Mouse (Mus musculus): ENCODE data around the gene Stx8. TPM values are rescaled to one million over a fixed set of nuclear protein-coding genes. Genes with fewer than 3 reads are reported as not detected.

The Stx8 gene
- total RNA-seq, 1 experiment from 2014 or later, result 35.1 TPM

GRCm38 (mm10) chr11:68145586-68146455, 179.8 kb downstream of the Stx8 start:
- no peak for DNase-seq

- no peak for DNase-seq
These were observed 180.5 kb downstream of the Stx8 start for GRCm38 (mm10) chr11:68146456-68146851.

GRCm38 (mm10) chr11:68150938-68151337, 184.9 kb downstream of the Stx8 start:
- DNase-seq, result no peak

GRCm38 (mm10) chr11:68155821-68156220, 189.8 kb downstream of the Stx8 start:
- no peak for DNase-seq

GRCm38 (mm10) chr11:68158166-68158565, 192.2 kb downstream of the Stx8 start:
- no peak for DNase-seq

GRCm38 (mm10) chr11:68159867-68160266, 193.9 kb downstream of the Stx8 start:
- DNase-seq, result no peak

- DNase-seq, result no peak
These were observed 198.4 kb downstream of the Stx8 start for GRCm38 (mm10) chr11:68164408-68164807.

GRCm38 (mm10) chr11:68168427-68168826, 202.4 kb downstream of the Stx8 start:
- DNase-seq, result no peak

- DNase-seq, result no peak
These were observed 206.1 kb downstream of the Stx8 start for GRCm38 (mm10) chr11:68171973-68172647.

GRCm38 (mm10) chr11:68172648-68173045, 206.7 kb downstream of the Stx8 start:
- DNase-seq, result no peak

- DNase-seq, result no peak
These were observed 210.6 kb downstream of the Stx8 start for GRCm38 (mm10) chr11:68176550-68176949.

- DNase-seq, result no peak
These were observed 211.4 kb downstream of the Stx8 start for GRCm38 (mm10) chr11:68177415-68177814.

- DNase-seq, result no peak
These were observed 219.7 kb downstream of the Stx8 start for GRCm38 (mm10) chr11:68185647-68186046.

- no peak for DNase-seq
These were observed 221.2 kb downstream of the Stx8 start for GRCm38 (mm10) chr11:68187242-68187641.

GRCm38 (mm10) chr11:68188695-68189201, 222.8 kb downstream of the Stx8 start:
- no peak for DNase-seq

- DNase-seq, result no peak
These were observed 224.9 kb downstream of the Stx8 start for GRCm38 (mm10) chr11:68190849-68191248.

GRCm38 (mm10) chr11:68195168-68195567, 229.2 kb downstream of the Stx8 start:
- no peak for DNase-seq

- DNase-seq, result no peak
These were observed 229.7 kb downstream of the Stx8 start for GRCm38 (mm10) chr11:68195693-68196176.

GRCm38 (mm10) chr11:68196566-68196965, 230.6 kb downstream of the Stx8 start:
- no peak for DNase-seq

- no peak for DNase-seq
These were observed 231.5 kb downstream of the Stx8 start for GRCm38 (mm10) chr11:68197471-68197870.

- no peak for DNase-seq
These were observed 232.7 kb downstream of the Stx8 start for GRCm38 (mm10) chr11:68198696-68199095.

GRCm38 (mm10) chr11:68199103-68199502, 233.1 kb downstream of the Stx8 start:
- DNase-seq, result no peak

- DNase-seq, result no peak
These were observed 233.9 kb downstream of the Stx8 start for GRCm38 (mm10) chr11:68199801-68200423.

Measured in adrenal gland, postnatal 25 days (tissue).